Mouse (Mus musculus): Measurements from ENCODE around the gene Spata17. TPM values are rescaled to one million over a fixed set of nuclear protein-coding genes. Genes with fewer than 3 reads are reported as not detected.
A peak's percentile ranks its signal among the peaks of the same experiment; 100 is the strongest.

Gene Spata17
- 1.1 and 1.3 TPM in 2 replicates for polyA plus RNA-seq (2015; fragmentation: Nextera tagmentation; extraction: Ambion mirVana)

- Histone ChIP-seq H3K27ac (peak within 1 kb of the TSS; percentile 71), H3K4me2 (replicated peaks) (peak within 1 kb of the TSS; percentile 71), H3K9ac (replicated peaks) (peak within 1 kb of the TSS; percentile 88), H3K4me3 (replicated peaks) (peak within 1 kb of the TSS; percentile 89), H3K4me1 (replicated peaks) (peaks cover 16% of the 10 kb centered on the region), H3K9me3 (no peaks in the 10 kb centered on the region), H3K36me3 (no peaks in the 10 kb centered on the region), H3K27me3 (no peaks in the 10 kb centered on the region)
- ATAC-seq, result peak; percentile 95
- 1% methylated on average over 58 of the region's 58 CpGs for WGBS
Observed at GRCm38 (mm10) chr1:187215181-187216116, at the start of gene Spata17, which contains the start of gene Gpatch2. TSS of gene Spata17 (minus strand) at chr1:187215465. TSS of gene Gpatch2 (plus strand) at chr1:187215508.

- Histone ChIP-seq H3K4me3 (replicated peaks) (no peak overlapping the region), H3K4me1 (replicated peaks) (peaks cover 23% of the 10 kb centered on the region), H3K27ac (no peak overlapping the region), H3K4me2 (replicated peaks) (no peak overlapping the region), H3K27me3 (no peaks in the 10 kb centered on the region), H3K9ac (replicated peaks) (no peak overlapping the region), H3K9me3 (no peaks in the 10 kb centered on the region), H3K36me3 (no peaks in the 10 kb centered on the region)
- WGBS, result 85% methylated on average over 4 of the region's 4 CpGs
- no peak for ATAC-seq
Observed at GRCm38 (mm10) chr1:187258756-187259155, 43.5 kb upstream of the Spata17 start.

DNA sequence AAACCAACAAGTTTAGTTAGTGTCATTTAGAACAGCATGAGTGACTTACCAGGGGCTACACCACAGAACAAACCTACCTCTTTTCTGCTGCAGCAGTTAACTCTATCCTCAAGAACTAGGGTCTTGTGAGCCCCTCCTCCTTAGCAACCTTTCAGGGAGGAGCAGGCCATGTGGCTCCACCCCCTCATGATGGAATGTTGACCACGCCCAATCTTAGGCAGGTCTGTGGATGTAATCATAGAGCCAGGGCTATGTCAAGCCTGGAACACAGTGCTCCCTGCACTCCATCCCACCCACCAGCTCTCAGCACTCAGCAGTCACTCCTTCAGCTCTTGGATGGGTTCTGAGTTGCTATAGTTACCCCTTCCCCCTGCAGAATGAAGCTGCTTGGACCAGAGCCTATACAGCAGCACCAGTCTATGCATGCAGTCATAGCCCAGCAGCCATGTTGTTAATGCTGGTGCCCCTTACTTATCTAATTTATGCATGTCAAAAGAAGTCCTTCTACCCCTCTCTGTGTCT, 35.5 kb upstream of the Spata17 start:
- no peaks in the 10 kb centered on the region for H3K4me1 ChIP-seq (replicated peaks)
- H3K9me3 ChIP-seq, result no peaks in the 10 kb centered on the region
- no peaks in the 10 kb centered on the region for H3K27me3 ChIP-seq
- H3K4me2 ChIP-seq (replicated peaks), result no peak overlapping the region
- H3K9ac ChIP-seq (replicated peaks), result no peak overlapping the region
- WGBS, result 92% methylated on average over 1 of the region's 1 CpGs
- H3K4me3 ChIP-seq (replicated peaks), result no peak overlapping the region
- no peaks in the 10 kb centered on the region for H3K36me3 ChIP-seq
- 0 out of 2 replicates have a peak, but pooled peaks have one; percentile 40 for ATAC-seq
- H3K27ac ChIP-seq, result no peak overlapping the region

DNA sequence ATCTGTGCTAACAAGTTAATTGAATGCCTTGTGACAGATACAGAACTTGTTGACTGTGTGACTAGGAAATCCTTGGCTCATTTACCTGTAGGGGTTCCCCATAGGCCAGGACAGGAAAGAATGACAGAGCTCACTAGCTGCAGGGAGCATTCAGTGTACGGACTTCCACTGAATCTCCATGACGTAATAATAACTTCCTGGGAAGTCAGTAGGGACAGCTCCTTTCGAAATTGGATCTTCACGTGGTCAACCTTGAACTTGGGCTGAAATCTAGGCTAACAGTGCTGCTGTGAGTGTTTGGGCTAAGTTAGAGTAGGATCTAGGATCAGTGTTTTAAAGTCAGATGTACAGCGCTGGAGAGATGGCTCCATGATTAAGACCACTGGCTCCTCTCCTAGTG, 29.5 kb upstream of the Spata17 start:
- no peak for ATAC-seq
- H3K9me3 ChIP-seq, result no peaks in the 10 kb centered on the region
- no peaks in the 10 kb centered on the region for H3K36me3 ChIP-seq
- no peak overlapping the region for H3K4me2 ChIP-seq (replicated peaks)
- no peaks in the 10 kb centered on the region for H3K27me3 ChIP-seq
- H3K9ac ChIP-seq (replicated peaks), result no peak overlapping the region
- no peak overlapping the region for H3K4me3 ChIP-seq (replicated peaks)
- 84% methylated on average over 5 of the region's 5 CpGs for WGBS
- no peaks in the 10 kb centered on the region for H3K4me1 ChIP-seq (replicated peaks)
- H3K27ac ChIP-seq, result no peak overlapping the region

GRCm38 (mm10) chr1:187241329-187241728, 26.1 kb upstream of the Spata17 start:
- ATAC-seq, result no peak

DNA sequence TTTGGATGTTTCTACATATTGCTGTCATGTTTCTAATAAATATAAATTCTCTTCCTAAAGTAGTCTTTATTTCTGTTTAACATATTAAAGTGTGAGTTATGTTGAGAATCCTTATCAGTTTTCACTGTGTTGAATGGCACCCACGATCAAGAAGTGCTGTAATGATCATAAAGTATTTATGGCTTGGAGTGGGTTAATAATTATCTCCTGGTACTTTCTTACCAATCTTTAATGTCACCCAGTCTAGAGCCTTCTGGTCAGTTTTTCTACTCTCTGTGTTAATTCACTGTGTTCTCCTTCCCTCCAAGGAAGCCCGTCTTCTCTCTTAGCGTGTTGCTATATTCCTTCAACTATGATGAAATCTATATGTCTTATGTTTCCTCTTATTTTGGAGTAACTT, 25.0 kb upstream of the Spata17 start:
- no peak overlapping the region for H3K27ac ChIP-seq
- no peak for ATAC-seq
- no peak overlapping the region for H3K4me2 ChIP-seq (replicated peaks)
- H3K4me3 ChIP-seq (replicated peaks), result no peak overlapping the region
- H3K9me3 ChIP-seq, result no peaks in the 10 kb centered on the region
- WGBS, result 97% methylated on average over 3 of the region's 3 CpGs
- H3K27me3 ChIP-seq, result no peaks in the 10 kb centered on the region
- H3K36me3 ChIP-seq, result 0 out of 2 replicates have a peak, but pooled peaks cover 2% of the 10 kb centered on the region
- H3K4me1 ChIP-seq (replicated peaks), result no peaks in the 10 kb centered on the region
- no peak overlapping the region for H3K9ac ChIP-seq (replicated peaks)

More at GRCm38 (mm10) chr1:187241329-187241728, 26.1 kb upstream of the Spata17 start:
- Histone ChIP-seq H3K9me3 (no peaks in the 10 kb centered on the region), H3K9ac (replicated peaks) (no peak overlapping the region), H3K4me1 (replicated peaks) (no peaks in the 10 kb centered on the region), H3K27ac (no peak overlapping the region), H3K4me2 (replicated peaks) (no peak overlapping the region), H3K4me3 (replicated peaks) (no peak overlapping the region), H3K36me3 (0 out of 2 replicates have a peak, but pooled peaks cover 2% of the 10 kb centered on the region), H3K27me3 (no peaks in the 10 kb centered on the region)
- WGBS, result 90% methylated on average over 5 of the region's 5 CpGs

DNA sequence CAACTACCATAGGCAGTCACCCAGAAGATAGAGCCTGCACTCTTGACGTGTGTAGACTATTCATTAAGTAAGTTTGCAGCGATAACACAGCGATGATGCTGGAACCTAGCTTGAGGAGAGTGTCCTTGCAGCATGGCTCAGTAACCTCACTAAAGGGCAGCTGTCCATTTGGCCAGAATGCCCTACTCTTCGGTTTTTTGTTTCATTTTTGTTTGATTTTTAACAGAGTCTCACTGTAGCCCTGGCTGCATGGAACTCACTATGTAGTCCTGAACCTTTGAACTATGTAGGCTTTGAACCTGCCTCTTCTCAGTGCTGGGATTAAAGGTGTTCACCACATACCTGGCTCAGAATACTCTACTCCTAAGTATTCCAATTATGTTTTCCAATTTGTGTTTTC, 22.8 kb upstream of the Spata17 start:
- ATAC-seq, result no peak
- Histone ChIP-seq H3K36me3 (peaks cover 11% of the 10 kb centered on the region), H3K9ac (replicated peaks) (no peak overlapping the region), H3K4me3 (replicated peaks) (no peak overlapping the region), H3K4me2 (replicated peaks) (no peak overlapping the region), H3K27me3 (no peaks in the 10 kb centered on the region), H3K27ac (no peak overlapping the region), H3K4me1 (replicated peaks) (no peaks in the 10 kb centered on the region), H3K9me3 (no peaks in the 10 kb centered on the region)
- 93% methylated on average over 4 of the region's 4 CpGs for WGBS

GRCm38 (mm10) chr1:187236296-187236695, 21.0 kb upstream of the Spata17 start:
- no peak overlapping the region for H3K4me2 ChIP-seq (replicated peaks)
- H3K4me1 ChIP-seq (replicated peaks), result no peaks in the 10 kb centered on the region
- no peaks in the 10 kb centered on the region for H3K27me3 ChIP-seq
- peaks cover 13% of the 10 kb centered on the region for H3K36me3 ChIP-seq
- H3K9me3 ChIP-seq, result no peaks in the 10 kb centered on the region
- WGBS, result 85% methylated on average over 6 of the region's 6 CpGs
- H3K27ac ChIP-seq, result no peak overlapping the region
- no peak overlapping the region for H3K9ac ChIP-seq (replicated peaks)
- no peak overlapping the region for H3K4me3 ChIP-seq (replicated peaks)
- no peak for ATAC-seq

DNA sequence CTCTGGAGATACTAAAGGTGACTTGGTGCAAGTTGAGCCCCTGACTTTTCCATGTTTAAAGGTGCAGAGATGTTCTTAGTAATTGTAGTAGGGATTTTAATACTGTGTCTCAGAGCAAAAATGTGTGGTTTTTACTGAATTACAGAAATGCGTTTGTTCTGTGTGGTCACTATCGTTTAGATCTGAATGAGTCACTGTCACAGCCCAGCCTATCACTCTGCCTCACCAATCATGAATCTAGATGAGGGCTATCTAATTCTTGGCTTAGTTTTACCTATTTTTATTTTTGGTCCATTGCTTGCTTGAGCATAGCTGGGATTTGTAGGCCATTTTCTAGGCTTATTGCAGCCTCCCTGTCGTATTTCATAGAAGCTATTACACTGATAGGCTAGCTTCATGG, 19.9 kb upstream of the Spata17 start:
- H3K27ac ChIP-seq, result no peak overlapping the region
- H3K4me3 ChIP-seq (replicated peaks), result no peak overlapping the region
- no peaks in the 10 kb centered on the region for H3K27me3 ChIP-seq
- no peaks in the 10 kb centered on the region for H3K4me1 ChIP-seq (replicated peaks)
- 97% methylated on average over 3 of the region's 3 CpGs for WGBS
- H3K9ac ChIP-seq (replicated peaks), result no peak overlapping the region
- no peak for ATAC-seq
- H3K4me2 ChIP-seq (replicated peaks), result no peak overlapping the region
- peaks cover 13% of the 10 kb centered on the region for H3K36me3 ChIP-seq
- no peaks in the 10 kb centered on the region for H3K9me3 ChIP-seq

DNA sequence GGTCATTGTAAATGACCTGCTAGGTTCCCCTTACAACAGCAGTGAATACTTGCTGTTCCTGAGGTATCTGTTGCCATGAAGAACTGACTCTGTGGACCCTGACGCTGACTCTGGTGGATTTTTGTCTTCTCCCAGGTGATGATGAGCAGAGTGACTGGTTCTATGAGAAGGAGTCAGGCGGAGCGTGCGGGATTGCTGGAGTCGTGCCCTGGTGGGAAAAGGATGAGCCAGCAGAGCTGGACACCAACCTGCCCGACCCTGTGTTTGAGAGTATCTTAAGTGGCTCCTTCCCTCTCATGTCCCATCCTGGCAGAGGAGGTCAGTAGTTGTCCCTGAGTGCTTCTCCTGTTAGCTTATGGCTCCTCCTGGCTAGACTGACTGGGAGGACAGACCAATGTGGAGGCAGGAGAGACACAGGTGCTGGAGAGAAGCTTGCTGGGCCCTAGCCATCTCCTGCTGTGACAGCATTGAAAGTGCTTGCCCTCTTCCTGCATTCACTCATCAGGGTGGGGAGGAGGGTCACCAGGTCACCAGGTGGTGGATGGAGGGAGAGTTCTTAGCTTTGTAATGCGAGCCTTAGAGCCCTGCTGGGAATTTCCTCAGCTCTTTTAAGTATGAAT, 17.8 kb upstream of the Spata17 start:
- H3K4me3 ChIP-seq (replicated peaks), result no peak overlapping the region
- 73% methylated on average over 7 of the region's 7 CpGs for WGBS
- H3K27ac ChIP-seq, result no peak overlapping the region
- no peak for ATAC-seq
- peaks cover 15% of the 10 kb centered on the region for H3K36me3 ChIP-seq
- no peak overlapping the region for H3K9ac ChIP-seq (replicated peaks)
- H3K9me3 ChIP-seq, result no peaks in the 10 kb centered on the region
- no peaks in the 10 kb centered on the region for H3K27me3 ChIP-seq
- H3K4me1 ChIP-seq (replicated peaks), result no peaks in the 10 kb centered on the region
- H3K4me2 ChIP-seq (replicated peaks), result no peak overlapping the region

DNA sequence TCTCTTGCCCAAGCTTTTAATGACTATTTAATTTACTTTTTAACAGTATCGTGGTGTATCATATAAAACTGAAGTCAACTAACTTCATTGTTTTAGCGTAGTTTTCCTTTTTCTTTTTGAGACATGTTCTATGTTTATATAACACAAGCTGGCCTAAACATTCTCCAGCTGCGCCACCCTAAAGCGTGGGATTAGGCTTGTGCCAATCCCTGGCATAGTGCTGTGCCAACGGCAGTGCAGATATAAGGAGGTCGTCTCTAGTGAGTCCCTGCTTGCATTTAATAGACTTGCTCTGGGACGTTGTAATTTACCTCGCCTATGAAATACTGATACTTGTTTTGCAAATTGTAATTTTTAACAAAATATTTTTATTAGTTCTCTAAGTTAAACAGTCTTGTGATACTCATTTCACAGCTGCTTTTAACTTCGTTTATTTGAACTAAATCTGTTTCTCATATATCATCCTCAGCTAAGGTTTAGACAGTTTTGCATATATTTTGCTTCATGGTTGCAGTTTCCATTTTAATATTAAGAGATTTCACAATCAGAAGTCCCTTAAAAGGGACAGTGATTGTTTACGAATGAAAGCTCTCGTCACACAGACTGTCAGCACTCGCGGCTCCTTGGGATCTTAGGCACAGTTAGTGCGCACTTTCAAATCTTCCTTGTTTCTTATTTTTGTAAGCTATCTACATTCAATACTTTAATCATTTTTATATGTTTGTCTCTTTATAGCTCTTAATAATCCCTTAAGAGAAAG, 17.1 kb upstream of the Spata17 start:
- no peak for ATAC-seq
- H3K36me3 ChIP-seq, result peaks cover 15% of the 10 kb centered on the region
- H3K9me3 ChIP-seq, result no peaks in the 10 kb centered on the region
- no peak overlapping the region for H3K27ac ChIP-seq
- H3K4me3 ChIP-seq (replicated peaks), result no peak overlapping the region
- H3K4me1 ChIP-seq (replicated peaks), result no peaks in the 10 kb centered on the region
- H3K9ac ChIP-seq (replicated peaks), result no peak overlapping the region
- no peak overlapping the region for H3K4me2 ChIP-seq (replicated peaks)
- WGBS, result 90% methylated on average over 14 of the region's 14 CpGs
- H3K27me3 ChIP-seq, result no peaks in the 10 kb centered on the region
